Mouse (Mus musculus): ENCODE measurements around the gene Srgap1.

DNA sequence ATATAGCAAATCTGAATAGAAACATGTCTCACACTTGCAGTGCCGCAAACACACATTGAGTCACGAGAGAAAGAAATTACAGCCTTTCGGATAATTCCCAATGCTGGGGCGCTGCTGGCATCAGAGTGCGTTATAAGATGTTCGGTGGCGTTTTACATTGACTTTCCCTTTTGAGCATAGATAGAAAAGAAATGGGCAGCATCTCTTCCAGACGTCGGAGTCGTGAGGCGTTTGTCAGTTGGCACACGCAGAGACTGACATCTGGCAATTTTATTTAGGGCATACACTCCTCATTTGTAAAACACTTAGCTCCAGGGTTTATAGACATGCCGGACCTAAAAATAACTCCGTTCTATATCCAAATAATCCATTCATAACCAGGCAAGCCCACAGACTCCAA, 115.2 kb downstream of the Srgap1 start:
- TF ChIP-seq GATA1 (IDR thresholded peaks at IDR 0.05; ENCODE audit: borderline replicate concordance, low read length) (no peak), FLI1 (IDR thresholded peaks at IDR 0.05; ENCODE audit: low read length) (no peak)
